Mouse (Mus musculus) erythroblast, embryonic 14.5 days (primary cell): ENCODE data around the gene Msrb2. TPM values are rescaled to one million over a fixed set of nuclear protein-coding genes. Genes with fewer than 3 reads are reported as not detected.

ENCODE experiments used
- H3K27me3 ChIP-seq: 2 replicates; pipeline ENCODE4 v1.6.1; 2012; ENCODE audit warnings: inconsistent platforms; ENCODE audit not compliant: control insufficient read depth
- H3K36me3 ChIP-seq: 2 replicates; pipeline ENCODE4 v1.6.1; 2012; ENCODE audit warnings: mild to moderate bottlenecking, inconsistent platforms; ENCODE audit not compliant: control insufficient read depth
- H3K4me1 ChIP-seq: 2 replicates; pipeline ENCODE4 v1.6.1; 2012; ENCODE audit warnings: inconsistent platforms; ENCODE audit not compliant: control insufficient read depth
- H3K4me3 ChIP-seq: replicated peaks from 2 replicates; pipeline ENCODE3; 2012; ENCODE audit warnings: moderate library complexity, mild to moderate bottlenecking, inconsistent platforms
- H3K9me3 ChIP-seq: 2 replicates; pipeline ENCODE4 v1.6.1; 2012; ENCODE audit warnings: low read length, inconsistent platforms, mixed read lengths; ENCODE audit not compliant: control insufficient read depth
- GATA1 ChIP-seq: IDR thresholded peaks from 2 replicates; pipeline ENCODE4 v1.6.1; 2012; ENCODE audit warnings: low read length, inconsistent platforms, mixed read lengths
- TAL1 ChIP-seq: IDR thresholded peaks from 3 replicates; pipeline ENCODE4 v1.6.1; 2012; ENCODE audit warnings: low read length, inconsistent platforms, mixed read lengths
- polyA plus RNA-seq: library from polyadenylated mRNA; stranded (reverse); fragments of >175 nt; gene quantifications from 2 replicates; pipeline ENCODE4 v1.2.3, GENCODE M21; 2012

Msrb2 gene
- polyA plus RNA-seq: 0.16 and 1.1 TPM in 2 replicates

GRCm38 (mm10) chr2:19371390-19372158 is at the start of gene Msrb2:
Gene Msrb2, plus strand, starts transcription at chr2:19371440.
- H3K4me3 ChIP-seq: peak within 1 kb of the TSS; percentile 74
- TF ChIP-seq TAL1 (no peak), GATA1 (no peak)
- H3K9me3 ChIP-seq: no peaks in the 10 kb centered on the region
- no peaks in the 10 kb centered on the region for H3K36me3 ChIP-seq
- peaks cover 10% of the 10 kb centered on the region for H3K4me1 ChIP-seq
- H3K27me3 ChIP-seq: no peaks in the 10 kb centered on the region; the same call in 1 of the 2 replicates

- no peak for TF ChIP-seq TAL1
- TF ChIP-seq GATA1: no peak
- H3K4me3 ChIP-seq: no peak overlapping the region
- no peaks in the 10 kb centered on the region for H3K27me3 ChIP-seq
Observed at GRCm38 (mm10) chr2:19322448-19322847, 48.8 kb upstream of the Msrb2 start.

GRCm38 (mm10) chr2:19326376-19326775 is 44.9 kb upstream of the Msrb2 start:
- H3K4me1 ChIP-seq: no peaks in the 10 kb centered on the region
- H3K4me3 ChIP-seq: no peak overlapping the region
- no peak for TF ChIP-seq TAL1
- TF ChIP-seq GATA1: no peak
- no peaks in the 10 kb centered on the region for H3K36me3 ChIP-seq
- H3K27me3 ChIP-seq: no peaks in the 10 kb centered on the region
- no peaks in the 10 kb centered on the region for H3K9me3 ChIP-seq

More at GRCm38 (mm10) chr2:19322448-19322847, 48.8 kb upstream of the Msrb2 start:
- H3K9me3 ChIP-seq: no peaks in the 10 kb centered on the region
- no peaks in the 10 kb centered on the region for H3K4me1 ChIP-seq
- H3K36me3 ChIP-seq: no peaks in the 10 kb centered on the region

- no peaks in the 10 kb centered on the region for H3K9me3 ChIP-seq
- no peaks in the 10 kb centered on the region for H3K4me1 ChIP-seq
- H3K36me3 ChIP-seq: no peaks in the 10 kb centered on the region
- H3K4me3 ChIP-seq: no peak overlapping the region
- no peaks in the 10 kb centered on the region for H3K27me3 ChIP-seq
- TF ChIP-seq TAL1 (no peak), GATA1 (no peak)
Observed at GRCm38 (mm10) chr2:19327811-19328210, 43.4 kb upstream of the Msrb2 start.

- no peaks in the 10 kb centered on the region for H3K27me3 ChIP-seq
- no peaks in the 10 kb centered on the region for H3K9me3 ChIP-seq
- no peak overlapping the region for H3K4me3 ChIP-seq
- TF ChIP-seq GATA1 (no peak), TAL1 (no peak)
- H3K36me3 ChIP-seq: no peaks in the 10 kb centered on the region
- no peaks in the 10 kb centered on the region for H3K4me1 ChIP-seq
Observed at GRCm38 (mm10) chr2:19343901-19344635, 27.2 kb upstream of the Msrb2 start.

DNA sequence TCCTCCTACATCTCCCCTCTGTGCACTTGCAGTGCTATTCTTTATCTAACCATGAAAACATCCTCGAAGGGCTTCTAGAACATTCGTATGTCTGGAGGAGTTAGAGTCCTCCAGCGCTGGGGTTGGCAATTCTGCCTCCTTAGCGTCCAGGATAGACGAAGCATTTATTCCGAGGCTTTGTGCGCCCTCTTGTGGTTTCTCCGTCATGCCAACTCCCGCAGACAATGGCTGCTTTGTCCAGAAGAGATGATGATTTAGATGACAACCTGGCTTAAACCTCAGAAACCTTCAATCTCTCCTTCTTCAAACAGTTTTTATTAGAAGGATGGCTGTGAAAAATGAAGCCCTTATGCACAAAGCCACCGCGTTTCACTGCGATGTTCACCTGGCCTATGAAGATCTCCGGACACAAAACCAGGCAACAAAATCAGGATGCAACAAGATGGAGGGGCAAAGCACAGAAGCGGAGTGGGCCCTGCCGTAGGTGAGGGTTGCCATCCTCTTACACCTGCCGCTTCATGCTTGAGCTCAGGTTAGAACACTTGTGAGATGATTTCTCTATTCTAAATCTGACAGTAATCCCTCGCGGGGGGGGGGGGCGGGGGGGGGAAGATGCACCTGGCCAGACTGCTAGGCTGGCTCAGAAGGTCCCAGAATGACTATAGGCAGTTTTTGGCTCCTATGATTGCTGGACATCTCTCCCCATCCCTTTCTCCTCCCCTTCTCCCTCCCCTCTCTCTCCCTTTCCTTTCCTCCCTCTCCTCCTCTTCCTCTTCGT is 26.4 kb upstream of the Msrb2 start:
- no peak for TF ChIP-seq GATA1
- TF ChIP-seq TAL1: no peak
- H3K4me3 ChIP-seq: no peak overlapping the region
- no peaks in the 10 kb centered on the region for H3K4me1 ChIP-seq
- H3K36me3 ChIP-seq: no peaks in the 10 kb centered on the region
- no peaks in the 10 kb centered on the region for H3K27me3 ChIP-seq
- H3K9me3 ChIP-seq: no peaks in the 10 kb centered on the region

DNA sequence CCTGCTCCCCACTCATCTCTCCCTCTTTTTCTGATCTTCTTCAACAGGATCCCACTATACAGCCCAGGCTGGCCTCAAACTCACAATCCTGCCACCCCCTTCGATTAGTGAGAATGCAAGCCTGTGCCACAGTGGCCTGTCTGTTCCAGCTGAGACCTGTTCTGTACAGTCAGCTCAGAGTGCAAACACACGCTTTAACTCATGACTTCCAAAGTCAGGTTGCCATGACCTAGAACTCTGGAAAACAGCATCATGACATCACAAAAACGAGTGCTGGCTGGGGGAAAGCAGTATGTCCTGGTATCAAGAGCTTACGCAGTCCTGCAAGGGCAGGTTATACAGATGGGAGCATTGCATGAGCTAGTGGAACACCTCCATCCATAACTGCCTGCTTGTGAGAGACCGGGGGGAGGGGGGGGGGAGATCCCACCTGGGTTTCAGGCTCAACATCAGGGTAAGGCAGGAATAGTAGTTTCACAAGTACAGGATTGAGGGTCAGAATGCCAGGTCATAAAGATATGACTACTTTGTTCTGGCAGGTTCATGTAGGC is 25.8 kb upstream of the Msrb2 start:
- H3K4me1 ChIP-seq: no peaks in the 10 kb centered on the region
- H3K36me3 ChIP-seq: no peaks in the 10 kb centered on the region
- no peaks in the 10 kb centered on the region for H3K9me3 ChIP-seq
- H3K4me3 ChIP-seq: no peak overlapping the region
- no peaks in the 10 kb centered on the region for H3K27me3 ChIP-seq
- TF ChIP-seq GATA1 (no peak), TAL1 (no peak)

- Histone ChIP-seq H3K27me3 (no peaks in the 10 kb centered on the region), H3K36me3 (no peaks in the 10 kb centered on the region), H3K9me3 (no peaks in the 10 kb centered on the region), H3K4me3 (no peak overlapping the region), H3K4me1 (no peaks in the 10 kb centered on the region)
- TF ChIP-seq GATA1: no peak
- no peak for TF ChIP-seq TAL1
Observed at GRCm38 (mm10) chr2:19348454-19348853, 22.8 kb upstream of the Msrb2 start.

- Histone ChIP-seq H3K36me3 (no peaks in the 10 kb centered on the region), H3K27me3 (no peaks in the 10 kb centered on the region), H3K4me1 (no peaks in the 10 kb centered on the region), H3K9me3 (no peaks in the 10 kb centered on the region), H3K4me3 (no peak overlapping the region)
- TF ChIP-seq GATA1: no peak
- no peak for TF ChIP-seq TAL1
Observed at GRCm38 (mm10) chr2:19350167-19350566, 21.1 kb upstream of the Msrb2 start.
